Mouse (Mus musculus) CD4-positive, CD25-positive, alpha-beta regulatory T cell, adult 2 months (primary cell): ENCODE measurements around the gene Pbxip1.
A peak's percentile ranks its signal among the peaks of the same experiment; 100 is the strongest.

Source experiments
- DNase-seq: peaks from one replicate; pipeline ENCODE4 v3.0.0-alpha.2; 2012; ENCODE audit warnings: low read depth, low spot score

The Pbxip1 gene

GRCm38 (mm10) chr3:89482249-89482648 lies 45.7 kb downstream of the Pbxip1 start:
- DNase-seq: no peak

- peak; percentile 92 for DNase-seq
Observed at GRCm38 (mm10) chr3:89484766-89485524, 48.4 kb downstream of the Pbxip1 start.

- DNase-seq: no peak
Observed at GRCm38 (mm10) chr3:89486111-89486510, 49.6 kb downstream of the Pbxip1 start.

DNA sequence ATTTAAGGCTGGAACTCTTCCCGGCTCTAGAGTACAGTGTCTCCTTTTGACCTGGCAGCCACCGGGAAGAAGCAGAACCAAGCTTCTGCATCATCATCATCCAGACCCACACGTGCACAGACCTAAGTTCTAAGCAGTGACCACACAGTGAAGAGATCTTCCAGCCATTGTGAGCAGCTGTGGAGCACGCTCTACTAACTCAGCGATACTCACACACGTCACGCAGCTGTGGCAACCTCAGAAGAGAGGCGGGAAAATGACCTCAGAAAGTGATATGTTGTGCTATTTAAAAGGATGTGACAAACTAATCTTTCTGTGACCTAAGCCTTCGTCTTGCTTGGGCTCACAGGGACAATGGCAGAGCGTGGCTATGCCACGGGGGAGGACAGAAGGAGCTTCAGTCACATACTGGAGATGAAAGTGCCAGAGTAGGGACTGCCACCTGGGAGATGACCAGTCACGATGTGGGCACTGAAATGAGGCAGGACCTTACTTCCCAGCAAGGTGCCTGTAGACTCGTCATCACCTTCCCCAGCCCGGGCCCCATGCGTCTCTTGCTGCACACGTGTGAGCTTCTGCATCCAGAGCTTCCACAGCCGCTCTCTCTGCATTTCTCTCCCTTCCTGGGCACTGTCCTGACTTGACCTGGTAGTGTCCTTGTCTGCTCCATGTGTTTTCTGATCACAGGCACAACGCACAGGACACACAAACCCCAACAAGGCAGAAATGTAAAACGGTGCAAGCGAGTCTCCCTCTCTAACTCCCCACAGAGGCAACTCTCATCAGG lies 50.6 kb downstream of the Pbxip1 start:
- DNase-seq: no peak

DNA sequence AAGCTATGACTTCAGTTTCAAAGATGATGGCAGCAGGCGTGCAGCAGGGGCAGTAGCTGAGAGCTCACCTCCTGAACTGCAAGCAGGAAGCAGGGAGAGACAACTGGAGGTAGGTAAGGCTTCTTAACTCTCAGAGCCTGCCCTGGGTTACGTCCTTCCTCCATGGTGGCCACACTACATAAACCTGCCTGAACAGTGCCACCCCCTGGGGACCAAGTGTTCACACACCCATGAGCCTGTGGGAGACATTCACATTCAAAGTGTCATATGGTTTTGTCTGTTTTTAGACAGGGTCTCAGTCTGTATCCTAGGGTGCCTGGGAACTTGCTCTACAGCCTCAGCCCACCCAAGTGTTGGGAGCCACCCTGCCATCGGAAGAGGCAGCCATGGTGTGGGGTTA lies 54.3 kb downstream of the Pbxip1 start:
- DNase-seq: peak; percentile 35

GRCm38 (mm10) chr3:89491559-89491958 lies 55.1 kb downstream of the Pbxip1 start:
- peak; percentile 40 for DNase-seq

DNA sequence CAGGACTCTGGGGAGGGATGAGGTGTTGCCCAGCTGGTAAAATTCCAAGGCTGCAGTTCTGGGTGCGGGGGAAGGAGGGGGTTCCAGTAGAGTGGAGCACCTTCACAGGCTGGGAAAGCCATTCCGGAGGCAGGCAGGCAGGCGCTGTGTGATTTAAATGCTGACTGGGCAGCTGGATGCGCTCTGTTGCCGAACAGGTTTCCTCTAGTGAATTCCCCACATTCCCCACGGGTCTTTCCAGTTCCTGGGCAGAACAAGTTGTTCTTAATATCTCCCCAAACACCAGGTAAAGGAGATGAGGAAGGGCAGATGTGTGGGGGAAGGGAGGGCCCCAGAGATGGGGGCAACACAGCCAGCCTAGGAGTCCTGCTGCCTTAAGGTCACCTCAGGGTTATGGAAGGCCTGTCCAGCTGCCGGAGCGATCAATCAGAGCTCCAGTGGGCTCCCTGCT lies 56.2 kb downstream of the Pbxip1 start:
- DNase-seq: no peak

DNA sequence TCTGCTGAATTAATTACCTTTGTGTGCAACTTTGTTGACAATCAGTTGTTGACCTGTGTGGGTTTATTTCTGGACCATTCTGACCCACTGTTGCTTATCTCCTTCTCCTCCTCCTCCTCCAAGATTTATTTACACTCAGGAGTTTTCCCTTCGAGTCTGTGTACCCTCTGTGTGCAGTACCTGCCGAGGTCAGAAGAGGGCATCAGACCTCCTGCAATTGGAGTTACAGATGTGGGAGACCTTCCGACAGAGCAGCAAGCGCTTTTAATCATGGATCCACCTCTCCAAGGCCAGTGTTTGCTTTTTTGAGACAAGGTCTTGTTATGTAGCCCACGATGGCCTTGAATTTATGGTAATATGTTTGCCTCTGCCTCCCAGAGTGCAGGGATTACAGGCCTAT lies 58.1 kb downstream of the Pbxip1 start:
- no peak for DNase-seq

GRCm38 (mm10) chr3:89496366-89496765 lies 59.9 kb downstream of the Pbxip1 start:
- no peak for DNase-seq

GRCm38 (mm10) chr3:89499696-89500095 lies 63.2 kb downstream of the Pbxip1 start:
- DNase-seq: no peak
